Mouse (Mus musculus): ENCODE results near the gene Pigm.

GRCm38 (mm10) chr1:172329616-172330015, 46.7 kb upstream of the Pigm start:
- no peak for TF ChIP-seq POLR2A (IDR thresholded peaks at IDR 0.05; ENCODE audit: low read depth, low read length)
- TF ChIP-seq CTCF (conservative IDR thresholded peaks at IDR 0.05; ENCODE audit: insufficient read depth, insufficient read length, low read depth, low read length) = no peak

Measured in kidney, adult 2 months (tissue).